Mouse (Mus musculus): Measurements from ENCODE around the gene Defb18.

DNA sequence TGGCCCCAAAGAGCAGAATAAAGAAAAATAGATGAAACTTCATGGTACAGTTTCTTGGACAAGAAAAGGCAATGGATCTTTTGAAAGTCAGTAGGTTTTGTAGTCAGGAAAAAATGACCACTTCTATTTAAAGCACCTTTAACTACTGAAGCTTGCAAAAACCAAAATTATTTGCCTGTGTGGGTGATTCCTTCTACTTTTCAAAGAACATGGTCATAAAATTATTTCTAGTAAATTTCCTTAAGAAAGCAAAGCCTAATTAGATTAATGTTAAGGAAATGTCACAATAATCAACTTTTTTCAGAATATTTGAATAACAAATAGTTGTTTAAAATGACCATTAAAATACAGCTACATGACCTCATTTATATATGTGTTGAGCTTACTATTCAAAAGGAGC is 27.8 kb upstream of the Defb18 start, which contains the start of gene Defb41:
- no peak for TF ChIP-seq CTCF (IDR thresholded peaks at IDR 0.05; ENCODE audit: borderline replicate concordance, insufficient read depth, low read length)
- no peak for TF ChIP-seq POLR2A (IDR thresholded peaks at IDR 0.05; ENCODE audit: low read depth, low read length)
